Mouse (Mus musculus): ENCODE measurements around the gene Tnip1. TPM values are rescaled to one million over a fixed set of nuclear protein-coding genes. Genes with fewer than 3 reads are reported as not detected.
A peak's percentile ranks its signal among the peaks of the same experiment; 100 is the strongest.

Gene Tnip1
- total RNA-seq (2014; rRNA removed) (3.0 TPM in 2 replicates), polyA plus RNA-seq (2012; rRNA removed) (7.2 and 8.1 TPM in 2 replicates)

- no peaks in the 10 kb centered on the region for H3K27me3 ChIP-seq (ENCODE audit: control insufficient read depth, insufficient read depth, low read length)
- H3K4me3 ChIP-seq (ENCODE audit: insufficient read depth, low read depth, low read length) = peak within 1 kb of the TSS; percentile 15; the same call in 1 of the 2 replicates
- TF ChIP-seq CTCF (IDR thresholded peaks at IDR 0.05; ENCODE audit: low read depth, low read length) = no peak
- no peak for TF ChIP-seq POLR2A (IDR thresholded peaks at IDR 0.05; ENCODE audit: extremely low read depth, insufficient read depth, low read length)
- H3K36me3 ChIP-seq (ENCODE audit: control insufficient read depth, insufficient read depth, low read length) = no peaks in the 10 kb centered on the region
- no peaks in the 10 kb centered on the region for H3K79me2 ChIP-seq (ENCODE audit: control insufficient read depth, insufficient read depth, low read length)
- H3K9ac ChIP-seq (ENCODE audit: low read depth, low read length) = peak within 1 kb of the TSS; percentile 54
- H3K4me1 ChIP-seq (ENCODE audit: control insufficient read depth, insufficient read depth, low read length) = peaks cover 4% of the 10 kb centered on the region
- H3K27ac ChIP-seq (replicated peaks; ENCODE audit: insufficient read depth, low read depth, low read length) = peak within 1 kb of the TSS; percentile 72
- DNase-seq (ENCODE audit: extremely low read depth, low read depth, low spot score) = no peak
- WGBS = 62% methylated on average over 6 of the region's 6 CpGs
These were observed at the start of gene Tnip1 for GRCm38 (mm10) chr11:54962810-54963209. Gene Tnip1 (minus strand): TSS chr11:54962917.

GRCm38 (mm10) chr11:55011440-55011839, 48.7 kb upstream of the Tnip1 start:
- H3K4me1 ChIP-seq (ENCODE audit: control insufficient read depth, insufficient read depth, low read length) = peaks cover 13% of the 10 kb centered on the region
- H3K79me2 ChIP-seq (ENCODE audit: control insufficient read depth, insufficient read depth, low read length) = no peaks in the 10 kb centered on the region
- no peaks in the 10 kb centered on the region for H3K27me3 ChIP-seq (ENCODE audit: control insufficient read depth, insufficient read depth, low read length)
- TF ChIP-seq POLR2A (IDR thresholded peaks at IDR 0.05; ENCODE audit: extremely low read depth, insufficient read depth, low read length) = no peak
- no peak for TF ChIP-seq CTCF (IDR thresholded peaks at IDR 0.05; ENCODE audit: low read depth, low read length)
- peaks cover 40% of the 10 kb centered on the region for H3K36me3 ChIP-seq (ENCODE audit: control insufficient read depth, insufficient read depth, low read length)
- 93% methylated on average over 3 of the region's 3 CpGs for WGBS
- no peak for DNase-seq (ENCODE audit: extremely low read depth, low read depth, low spot score)
- H3K27ac ChIP-seq (replicated peaks; ENCODE audit: insufficient read depth, low read depth, low read length) = no peak overlapping the region
- no peak overlapping the region for H3K4me3 ChIP-seq (ENCODE audit: insufficient read depth, low read depth, low read length)
- H3K9ac ChIP-seq (ENCODE audit: low read depth, low read length) = no peak overlapping the region

GRCm38 (mm10) chr11:55008230-55008629, 45.5 kb upstream of the Tnip1 start:
- H3K79me2 ChIP-seq (ENCODE audit: control insufficient read depth, insufficient read depth, low read length) = no peaks in the 10 kb centered on the region
- no peak for DNase-seq (ENCODE audit: extremely low read depth, low read depth, low spot score)
- 80% methylated on average over 6 of the region's 6 CpGs for WGBS
- H3K4me3 ChIP-seq (ENCODE audit: insufficient read depth, low read depth, low read length) = no peak overlapping the region
- TF ChIP-seq CTCF (IDR thresholded peaks at IDR 0.05; ENCODE audit: low read depth, low read length) (no peak), POLR2A (IDR thresholded peaks at IDR 0.05; ENCODE audit: extremely low read depth, insufficient read depth, low read length) (no peak)
- no peaks in the 10 kb centered on the region for H3K27me3 ChIP-seq (ENCODE audit: control insufficient read depth, insufficient read depth, low read length)
- peaks cover 68% of the 10 kb centered on the region for H3K36me3 ChIP-seq (ENCODE audit: control insufficient read depth, insufficient read depth, low read length)
- no peak overlapping the region for H3K27ac ChIP-seq (replicated peaks; ENCODE audit: insufficient read depth, low read depth, low read length)
- H3K9ac ChIP-seq (ENCODE audit: low read depth, low read length) = no peak overlapping the region
- no peaks in the 10 kb centered on the region; the same call in 1 of the 2 replicates for H3K4me1 ChIP-seq (ENCODE audit: control insufficient read depth, insufficient read depth, low read length)

DNA sequence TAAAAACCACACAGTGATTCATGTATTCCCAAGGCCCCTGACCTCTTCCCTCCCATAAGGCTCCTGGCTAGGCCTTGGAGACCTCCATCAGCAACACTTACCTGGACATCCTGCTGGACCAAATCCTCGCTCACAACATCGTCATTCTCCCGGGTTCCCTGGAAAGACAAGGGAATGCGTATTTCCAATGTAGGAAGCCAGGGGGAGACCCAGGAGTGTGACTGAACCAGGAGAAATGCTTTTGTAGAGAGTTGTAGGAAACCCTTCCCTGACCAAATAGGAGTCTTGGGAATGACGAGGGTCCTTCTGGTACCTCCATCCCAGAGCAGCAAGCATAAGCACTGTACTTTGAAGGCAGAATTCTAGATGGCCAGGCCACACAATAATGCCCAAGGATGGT, 43.0 kb upstream of the Tnip1 start:
- no peak overlapping the region for H3K4me3 ChIP-seq (ENCODE audit: insufficient read depth, low read depth, low read length)
- 93% methylated on average over 5 of the region's 5 CpGs for WGBS
- H3K27me3 ChIP-seq (ENCODE audit: control insufficient read depth, insufficient read depth, low read length) = no peaks in the 10 kb centered on the region
- peaks cover 66% of the 10 kb centered on the region for H3K36me3 ChIP-seq (ENCODE audit: control insufficient read depth, insufficient read depth, low read length)
- no peak for TF ChIP-seq CTCF (IDR thresholded peaks at IDR 0.05; ENCODE audit: low read depth, low read length)
- no peak for TF ChIP-seq POLR2A (IDR thresholded peaks at IDR 0.05; ENCODE audit: extremely low read depth, insufficient read depth, low read length)
- H3K4me1 ChIP-seq (ENCODE audit: control insufficient read depth, insufficient read depth, low read length) = no peaks in the 10 kb centered on the region
- H3K9ac ChIP-seq (ENCODE audit: low read depth, low read length) = no peak overlapping the region
- DNase-seq (ENCODE audit: extremely low read depth, low read depth, low spot score) = no peak
- no peak overlapping the region for H3K27ac ChIP-seq (replicated peaks; ENCODE audit: insufficient read depth, low read depth, low read length)
- no peaks in the 10 kb centered on the region for H3K79me2 ChIP-seq (ENCODE audit: control insufficient read depth, insufficient read depth, low read length)

- 88% methylated on average over 7 of the region's 7 CpGs for WGBS
- no peak for DNase-seq (ENCODE audit: extremely low read depth, low read depth, low spot score)
- H3K36me3 ChIP-seq (ENCODE audit: control insufficient read depth, insufficient read depth, low read length) = peaks cover 64% of the 10 kb centered on the region
- no peaks in the 10 kb centered on the region for H3K4me1 ChIP-seq (ENCODE audit: control insufficient read depth, insufficient read depth, low read length)
- H3K27ac ChIP-seq (replicated peaks; ENCODE audit: insufficient read depth, low read depth, low read length) = no peak overlapping the region
- H3K27me3 ChIP-seq (ENCODE audit: control insufficient read depth, insufficient read depth, low read length) = no peaks in the 10 kb centered on the region
- no peak for TF ChIP-seq CTCF (IDR thresholded peaks at IDR 0.05; ENCODE audit: low read depth, low read length)
- TF ChIP-seq POLR2A (IDR thresholded peaks at IDR 0.05; ENCODE audit: extremely low read depth, insufficient read depth, low read length) = no peak
- H3K79me2 ChIP-seq (ENCODE audit: control insufficient read depth, insufficient read depth, low read length) = no peaks in the 10 kb centered on the region
- no peak overlapping the region for H3K9ac ChIP-seq (ENCODE audit: low read depth, low read length)
- H3K4me3 ChIP-seq (ENCODE audit: insufficient read depth, low read depth, low read length) = no peak overlapping the region
These were observed 42.3 kb upstream of the Tnip1 start for GRCm38 (mm10) chr11:55004970-55005502.

DNA sequence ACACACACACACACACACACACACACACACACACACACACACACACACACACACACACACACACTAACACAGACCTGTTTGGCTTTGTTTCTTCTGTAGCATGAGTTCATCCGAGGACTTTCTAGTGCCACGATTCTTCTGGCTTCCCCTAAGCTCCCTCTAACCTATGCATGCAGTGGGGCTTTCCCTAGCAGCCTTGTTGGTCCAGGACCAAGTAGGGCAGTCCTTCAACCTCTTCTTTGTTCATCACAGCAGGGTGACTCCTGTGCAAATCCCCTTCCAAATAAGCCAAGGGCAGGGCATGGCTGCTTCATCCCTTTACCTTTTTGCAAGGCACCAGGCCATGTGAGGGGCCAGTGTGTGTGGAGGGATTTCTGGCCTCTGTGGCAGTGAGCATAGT, 36.0 kb upstream of the Tnip1 start:
- no peaks in the 10 kb centered on the region for H3K27me3 ChIP-seq (ENCODE audit: control insufficient read depth, insufficient read depth, low read length)
- H3K27ac ChIP-seq (replicated peaks; ENCODE audit: insufficient read depth, low read depth, low read length) = no peak overlapping the region
- DNase-seq (ENCODE audit: extremely low read depth, low read depth, low spot score) = no peak
- H3K9ac ChIP-seq (ENCODE audit: low read depth, low read length) = no peak overlapping the region
- H3K36me3 ChIP-seq (ENCODE audit: control insufficient read depth, insufficient read depth, low read length) = peaks cover 25% of the 10 kb centered on the region
- H3K4me1 ChIP-seq (ENCODE audit: control insufficient read depth, insufficient read depth, low read length) = no peaks in the 10 kb centered on the region
- WGBS = 64% methylated on average over 2 of the region's 2 CpGs
- no peak overlapping the region for H3K4me3 ChIP-seq (ENCODE audit: insufficient read depth, low read depth, low read length)
- H3K79me2 ChIP-seq (ENCODE audit: control insufficient read depth, insufficient read depth, low read length) = no peaks in the 10 kb centered on the region
- TF ChIP-seq POLR2A (IDR thresholded peaks at IDR 0.05; ENCODE audit: extremely low read depth, insufficient read depth, low read length) (no peak), CTCF (IDR thresholded peaks at IDR 0.05; ENCODE audit: low read depth, low read length) (no peak)

All from liver, adult 2 months (tissue).